Mouse (Mus musculus) heart, postnatal 0 days (tissue): ENCODE results near the gene Acot7. TPM values are rescaled to one million over a fixed set of nuclear protein-coding genes. Genes with fewer than 3 reads are reported as not detected.
A peak's percentile ranks its signal among the peaks of the same experiment; 100 is the strongest.

Source experiments
- ATAC-seq: fragments of 200-750 bp; cut with Nextera tagmentation; 2 replicates; pipeline ENCODE4 v1.8.0; 2017; ENCODE audit warnings: low read depth, moderate number of reproducible peaks, moderate library complexity; ENCODE audit not compliant: insufficient read depth
- DNase-seq: peaks from one replicate; pipeline ENCODE4 v3.0.0-alpha.2; 2016; ENCODE audit warnings: low spot score
- H3K27ac ChIP-seq: fragments of 300-500 bp; sonication (generic); 2 replicates; pipeline ENCODE4 v1.5.1; 2014; ENCODE audit warnings: low read depth, mild to moderate bottlenecking
- H3K27me3 ChIP-seq: fragments of 300-500 bp; sonication (generic); 2 replicates; pipeline ENCODE4 v1.6.1; 2014; ENCODE audit warnings: low read length, mixed read lengths; ENCODE audit not compliant: control insufficient read depth, insufficient read depth
- H3K36me3 ChIP-seq: fragments of 300-500 bp; sonication (generic); replicated peaks from 2 replicates; pipeline ENCODE4 v1.6.1; 2014; ENCODE audit warnings: low read length, mixed read lengths; ENCODE audit not compliant: control insufficient read depth, insufficient read depth
- H3K4me1 ChIP-seq: fragments of 300-500 bp; sonication (generic); 2 replicates; pipeline ENCODE4 v1.6.1; 2014; ENCODE audit warnings: antibody characterized with exemption; ENCODE audit not compliant: control insufficient read depth, insufficient read depth
- H3K4me2 ChIP-seq: fragments of 300-500 bp; sonication (generic); 2 replicates; pipeline ENCODE4 v1.6.1; 2014; ENCODE audit warnings: low read depth, mild to moderate bottlenecking, low read length, moderate library complexity
- H3K4me3 ChIP-seq: fragments of 300-500 bp; sonication (generic); 2 replicates; pipeline ENCODE4 v1.5.1; 2014; ENCODE audit warnings: low read depth, low read length
- H3K9ac ChIP-seq: fragments of 300-500 bp; sonication (generic); replicated peaks from 2 replicates; pipeline ENCODE4 v1.6.1; 2014; ENCODE audit warnings: low read depth, low read length, mixed read lengths
- H3K9me3 ChIP-seq: fragments of 300-500 bp; sonication (generic); replicated peaks from 2 replicates; pipeline ENCODE4 v1.6.1; 2016; ENCODE audit warnings: low read length; ENCODE audit not compliant: control insufficient read depth
- CTCF ChIP-seq: IDR thresholded peaks from 2 replicates; pipeline ENCODE4 v1.5.1; 2016; ENCODE audit warnings: antibody characterized with exemption, control low read depth, low read depth
- EP300 ChIP-seq: IDR thresholded peaks from 2 replicates; pipeline ENCODE4 v1.6.1; 2016; ENCODE audit warnings: antibody characterized with exemption, low read depth
- WGBS: fragments of 180-500 bp; shearing (Covaris S2); extraction: QIAGEN DNeasy Blood & Tissue Kit; methylation state at CpG from one replicate; pipeline ENCODE4 v1.1.7; 2014; 5-methylcytosine and 5-hydroxymethylcytosine counted together
- polyA plus RNA-seq: library from polyadenylated mRNA; unstranded; fragments of >200 nt; fragmentation: Nextera tagmentation; extraction: Ambion mirVana; gene quantifications from 2 replicates; pipeline ENCODE4 v1.2.1, GENCODE M21; 2015
- total RNA-seq: library from RNA; depleted of rRNA; stranded (reverse); fragments of >200 nt; gene quantifications from 2 replicates; pipeline ENCODE4 v1.2.3, GENCODE M21; 2014; ENCODE audit warnings: low replicate concordance

Acot7 gene
- total and polyA plus RNA-seq, 2 experiments from 2014 or later = 39.5 to 68.8 TPM

- DNase-seq (no peak), ATAC-seq (no peak)
- Histone ChIP-seq H3K9me3 (no peaks in the 10 kb centered on the region), H3K4me3 (peak overlapping the region; percentile 88), H3K36me3 (peaks cover 16% of the 10 kb centered on the region; the same call in 1 of the 2 replicates), H3K27me3 (peaks cover 21% of the 10 kb centered on the region), H3K27ac (peak overlapping the region; percentile 69), H3K4me2 (peak overlapping the region; percentile 63), H3K4me1 (peaks cover 10% of the 10 kb centered on the region; the same call in 1 of the 2 replicates), H3K9ac (no peak overlapping the region; the same call in 1 of the 2 replicates)
- no peak for TF ChIP-seq CTCF
- TF ChIP-seq EP300 = no peak
- WGBS = 8% methylated on average over 8 of the region's 8 CpGs
Observed at GRCm38 (mm10) chr4:152296371-152296770, 118.4 kb downstream of the Acot7 start.

- Histone ChIP-seq H3K4me2 (peak within 1 kb of the TSS; percentile 87), H3K4me1 (peaks cover 10% of the 10 kb centered on the region; the same call in 1 of the 2 replicates), H3K27ac (peak within 1 kb of the TSS; percentile 72), H3K9me3 (no peaks in the 10 kb centered on the region), H3K9ac (peak within 1 kb of the TSS; percentile 93), H3K36me3 (peaks cover 21% of the 10 kb centered on the region; the same call in 1 of the 2 replicates), H3K4me3 (peak within 1 kb of the TSS; percentile 88), H3K27me3 (peaks cover 13% of the 10 kb centered on the region)
- TF ChIP-seq CTCF (no peak), EP300 (peak; percentile 77; the same call in 1 of the 2 replicates)
- ATAC-seq = peak; percentile 96
- peak; percentile 97 for DNase-seq
- WGBS = under 1% methylated on average over 107 of the region's 119 CpGs
Observed at GRCm38 (mm10) chr4:152296874-152297861, 119.2 kb downstream of the Acot7 start, which contains the start of gene Icmt. Gene Icmt, plus strand, starts transcription at chr4:152297227.

- no peak for DNase-seq
- Histone ChIP-seq H3K9me3 (no peaks in the 10 kb centered on the region), H3K4me1 (peaks cover 10% of the 10 kb centered on the region; the same call in 1 of the 2 replicates), H3K4me3 (no peak overlapping the region), H3K9ac (no peak overlapping the region), H3K36me3 (peaks cover 33% of the 10 kb centered on the region), H3K4me2 (no peak overlapping the region), H3K27me3 (no peaks in the 10 kb centered on the region), H3K27ac (no peak overlapping the region)
- 77% methylated on average over 14 of the region's 14 CpGs for WGBS
- TF ChIP-seq EP300 = no peak
- ATAC-seq = no peak
Observed at GRCm38 (mm10) chr4:152298836-152299235, 120.9 kb downstream of the Acot7 start.

- Histone ChIP-seq H3K4me2 (no peak overlapping the region), H3K36me3 (peaks cover 42% of the 10 kb centered on the region), H3K4me1 (peaks cover 10% of the 10 kb centered on the region; the same call in 1 of the 2 replicates), H3K27me3 (no peaks in the 10 kb centered on the region), H3K9ac (no peak overlapping the region), H3K27ac (no peak overlapping the region), H3K9me3 (no peaks in the 10 kb centered on the region), H3K4me3 (no peak overlapping the region)
- ATAC-seq = no peak
- 88% methylated on average over 8 of the region's 8 CpGs for WGBS
- TF ChIP-seq CTCF = no peak
- TF ChIP-seq EP300 = no peak
- DNase-seq = no peak
Observed at GRCm38 (mm10) chr4:152300375-152300774, 122.4 kb downstream of the Acot7 start.

- Histone ChIP-seq H3K4me3 (no peak overlapping the region), H3K4me2 (no peak overlapping the region), H3K4me1 (peaks cover 6% of the 10 kb centered on the region; the same call in 1 of the 2 replicates), H3K9me3 (no peaks in the 10 kb centered on the region), H3K9ac (no peak overlapping the region), H3K27me3 (no peaks in the 10 kb centered on the region), H3K36me3 (peaks cover 54% of the 10 kb centered on the region), H3K27ac (no peak overlapping the region)
- DNase-seq = no peak
- 74% methylated on average over 11 of the region's 11 CpGs for WGBS
- TF ChIP-seq CTCF = no peak
- no peak for TF ChIP-seq EP300
- no peak for ATAC-seq
Observed at GRCm38 (mm10) chr4:152302012-152302411, 124.1 kb downstream of the Acot7 start.
